Mouse (Mus musculus) liver, embryonic 13.5 days (tissue): ENCODE results near the gene S100a1. TPM values are rescaled to one million over a fixed set of nuclear protein-coding genes. Genes with fewer than 3 reads are reported as not detected.

Experiments
- ATAC-seq: fragments of 200-750 bp; cut with Nextera tagmentation; 2 replicates; pipeline ENCODE4 v1.8.0; 2017; ENCODE audit warnings: low read depth, mild to moderate bottlenecking, moderate number of reproducible peaks, moderate library complexity
- DNase-seq: peaks from one replicate; pipeline ENCODE4 v3.0.0; 2022
- H3K27ac ChIP-seq: fragments of 300-500 bp; sonication (generic); 2 replicates; pipeline ENCODE4 v1.5.1; 2015; ENCODE audit warnings: moderate library complexity, mild to moderate bottlenecking, inconsistent platforms
- H3K27me3 ChIP-seq: fragments of 300-500 bp; sonication (generic); 2 replicates; pipeline ENCODE4 v1.6.1; 2015; ENCODE audit warnings: mild to moderate bottlenecking, inconsistent platforms
- H3K36me3 ChIP-seq: fragments of 300-500 bp; sonication (generic); 2 replicates; pipeline ENCODE4 v1.6.1; 2015; ENCODE audit warnings: mild to moderate bottlenecking, inconsistent platforms
- H3K4me1 ChIP-seq: fragments of 300-500 bp; sonication (generic); replicated peaks from 2 replicates; pipeline ENCODE4 v1.6.1; 2015; ENCODE audit warnings: inconsistent platforms
- H3K4me2 ChIP-seq: fragments of 300-500 bp; sonication (generic); 2 replicates; pipeline ENCODE4 v1.6.1; 2015; ENCODE audit warnings: inconsistent platforms, mild to moderate bottlenecking, moderate library complexity
- H3K4me3 ChIP-seq: fragments of 300-500 bp; sonication (generic); replicated peaks from 2 replicates; pipeline ENCODE4 v1.5.1; 2015; ENCODE audit warnings: mild to moderate bottlenecking, inconsistent platforms
- H3K9ac ChIP-seq: fragments of 300-500 bp; sonication (generic); 2 replicates; pipeline ENCODE4 v1.6.1; 2015; ENCODE audit warnings: mild to moderate bottlenecking, inconsistent platforms
- H3K9me3 ChIP-seq: fragments of 300-500 bp; sonication (generic); replicated peaks from 2 replicates; pipeline ENCODE4 v1.6.1; 2016; ENCODE audit warnings: inconsistent platforms
- WGBS: fragments of 180-500 bp; shearing (Covaris S2); methylation state at CpG from one replicate; pipeline ENCODE4 v1.1.7; 2015; ENCODE audit not compliant: insufficient replicate concordance; 5-methylcytosine and 5-hydroxymethylcytosine counted together
- polyA plus RNA-seq: library from polyadenylated mRNA; unstranded; fragments of >200 nt; fragmentation: Nextera tagmentation; extraction: Ambion mirVana; gene quantifications from 2 replicates; pipeline ENCODE4 v1.2.1, GENCODE M21; 2015

S100a1 gene
- polyA plus RNA-seq, result 14.7 and 16.0 TPM in 2 replicates

GRCm38 (mm10) chr3:90513796-90514590, at the start of gene S100a1, which contains the start of gene S100a13:
Gene S100a1 (minus strand): TSS chr3:90514392.
Gene S100a13 (plus strand): TSS chr3:90514435.
- 0 out of 2 replicates have a peak within 1 kb of the TSS, but pooled peaks have one; percentile 11 for H3K27ac ChIP-seq
- H3K4me3 ChIP-seq, result peak within 1 kb of the TSS; percentile 64
- peak; percentile 37 for ATAC-seq
- 3% methylated on average over 25 of the region's 25 CpGs for WGBS
- H3K4me1 ChIP-seq, result peaks cover 33% of the 10 kb centered on the region
- peak within 1 kb of the TSS; percentile 92 for H3K4me2 ChIP-seq
- peaks cover 8% of the 10 kb centered on the region; the same call in 1 of the 2 replicates for H3K27me3 ChIP-seq
- H3K9me3 ChIP-seq, result no peaks in the 10 kb centered on the region
- H3K36me3 ChIP-seq, result no peaks in the 10 kb centered on the region
- H3K9ac ChIP-seq, result peak within 1 kb of the TSS; percentile 70
- peak; percentile 47 for DNase-seq

- 59% methylated on average over 6 of the region's 6 CpGs for WGBS
- Histone ChIP-seq H3K27ac (no peak within 1 kb of the TSS), H3K4me3 (no peak within 1 kb of the TSS), H3K9me3 (no peaks in the 10 kb centered on the region), H3K9ac (no peak within 1 kb of the TSS), H3K4me2 (no peak within 1 kb of the TSS), H3K36me3 (no peaks in the 10 kb centered on the region), H3K4me1 (no peaks in the 10 kb centered on the region), H3K27me3 (no peaks in the 10 kb centered on the region)
- no peak for DNase-seq
- ATAC-seq, result no peak
These were observed 45.9 kb upstream of the S100a1 start, which contains the start of gene S100a3 for GRCm38 (mm10) chr3:90560008-90560628. Gene S100a3 (plus strand): TSS chr3:90560578.

- Histone ChIP-seq H3K4me2 (no peak overlapping the region), H3K4me1 (no peaks in the 10 kb centered on the region), H3K4me3 (no peak overlapping the region), H3K9ac (no peak overlapping the region), H3K9me3 (no peaks in the 10 kb centered on the region), H3K36me3 (no peaks in the 10 kb centered on the region), H3K27ac (no peak overlapping the region), H3K27me3 (no peaks in the 10 kb centered on the region)
- ATAC-seq, result no peak
- no peak for DNase-seq
- 63% methylated on average over 5 of the region's 5 CpGs for WGBS
These were observed 41.8 kb upstream of the S100a1 start for GRCm38 (mm10) chr3:90555954-90556353.

- WGBS, result 54% methylated on average over 2 of the region's 2 CpGs
These were observed 38.0 kb upstream of the S100a1 start for GRCm38 (mm10) chr3:90552231-90552630.

GRCm38 (mm10) chr3:90550421-90550790, 36.2 kb upstream of the S100a1 start:
- Histone ChIP-seq H3K27me3 (no peaks in the 10 kb centered on the region), H3K4me3 (no peak overlapping the region), H3K9me3 (no peaks in the 10 kb centered on the region), H3K36me3 (no peaks in the 10 kb centered on the region), H3K9ac (no peak overlapping the region), H3K4me2 (no peak overlapping the region), H3K4me1 (no peaks in the 10 kb centered on the region), H3K27ac (no peak overlapping the region)
- ATAC-seq, result no peak
- WGBS, result 71% methylated on average over 2 of the region's 2 CpGs
- no peak for DNase-seq

More at GRCm38 (mm10) chr3:90552231-90552630, 38.0 kb upstream of the S100a1 start:
- Histone ChIP-seq H3K4me2 (no peak overlapping the region), H3K9me3 (no peaks in the 10 kb centered on the region), H3K4me1 (no peaks in the 10 kb centered on the region), H3K27ac (no peak overlapping the region), H3K9ac (no peak overlapping the region), H3K4me3 (no peak overlapping the region), H3K27me3 (no peaks in the 10 kb centered on the region), H3K36me3 (no peaks in the 10 kb centered on the region)
- no peak for DNase-seq
- ATAC-seq, result no peak

GRCm38 (mm10) chr3:90549676-90550420, 35.7 kb upstream of the S100a1 start:
- DNase-seq, result no peak
- no peak overlapping the region for H3K4me3 ChIP-seq
- H3K4me1 ChIP-seq, result no peaks in the 10 kb centered on the region
- no peak for ATAC-seq
- no peak overlapping the region for H3K27ac ChIP-seq
- H3K4me2 ChIP-seq, result no peak overlapping the region
- no peaks in the 10 kb centered on the region for H3K36me3 ChIP-seq
- no peaks in the 10 kb centered on the region for H3K9me3 ChIP-seq
- no peaks in the 10 kb centered on the region for H3K27me3 ChIP-seq
- 53% methylated on average over 5 of the region's 5 CpGs for WGBS
- H3K9ac ChIP-seq, result no peak overlapping the region

- Histone ChIP-seq H3K4me1 (no peaks in the 10 kb centered on the region), H3K36me3 (no peaks in the 10 kb centered on the region), H3K9ac (no peak overlapping the region), H3K27ac (no peak overlapping the region), H3K27me3 (no peaks in the 10 kb centered on the region), H3K9me3 (no peaks in the 10 kb centered on the region), H3K4me2 (no peak overlapping the region), H3K4me3 (no peak overlapping the region)
- DNase-seq (no peak), ATAC-seq (no peak)
- 76% methylated on average over 4 of the region's 4 CpGs for WGBS
These were observed 26.7 kb upstream of the S100a1 start for GRCm38 (mm10) chr3:90540904-90541303.

- Histone ChIP-seq H3K9ac (peak overlapping the region; percentile 33; the same call in 1 of the 2 replicates), H3K36me3 (no peaks in the 10 kb centered on the region), H3K4me1 (no peaks in the 10 kb centered on the region), H3K4me3 (peak overlapping the region; percentile 36), H3K27ac (no peak overlapping the region), H3K4me2 (peak overlapping the region; percentile 46), H3K9me3 (no peaks in the 10 kb centered on the region), H3K27me3 (no peaks in the 10 kb centered on the region)
- DNase-seq (no peak), ATAC-seq (no peak; the same call in 1 of the 2 replicates)
- 54% methylated on average over 5 of the region's 5 CpGs for WGBS
These were observed 23.7 kb upstream of the S100a1 start for GRCm38 (mm10) chr3:90537905-90538296.

- H3K36me3 ChIP-seq, result no peaks in the 10 kb centered on the region
- no peaks in the 10 kb centered on the region for H3K27me3 ChIP-seq
- H3K4me3 ChIP-seq, result peak within 1 kb of the TSS; percentile 36
- peak within 1 kb of the TSS; percentile 46 for H3K4me2 ChIP-seq
- H3K9ac ChIP-seq, result peak within 1 kb of the TSS; percentile 33; the same call in 1 of the 2 replicates
- 45% methylated on average over 10 of the region's 10 CpGs for WGBS
- ATAC-seq, result peak; percentile 73
- no peaks in the 10 kb centered on the region for H3K4me1 ChIP-seq
- DNase-seq, result no peak
- H3K27ac ChIP-seq, result no peak within 1 kb of the TSS; the same call in 1 of the 2 replicates
- no peaks in the 10 kb centered on the region for H3K9me3 ChIP-seq
These were observed 23.1 kb upstream of the S100a1 start, which contains the start of gene S100a16 for GRCm38 (mm10) chr3:90537141-90537904. Gene S100a16 (plus strand): TSS chr3:90537254.

- Histone ChIP-seq H3K27me3 (no peaks in the 10 kb centered on the region), H3K4me3 (no peak overlapping the region), H3K9me3 (no peaks in the 10 kb centered on the region), H3K4me1 (no peaks in the 10 kb centered on the region), H3K27ac (no peak overlapping the region), H3K36me3 (no peaks in the 10 kb centered on the region), H3K4me2 (no peak overlapping the region), H3K9ac (no peak overlapping the region)
- ATAC-seq (no peak), DNase-seq (no peak)
- WGBS, result 29% methylated on average over 1 of the region's 1 CpGs
These were observed 21.3 kb upstream of the S100a1 start for GRCm38 (mm10) chr3:90535446-90535845.
